Mouse (Mus musculus): ENCODE measurements around the gene Gm527. TPM values are rescaled to one million over a fixed set of nuclear protein-coding genes. Genes with fewer than 3 reads are reported as not detected.

Gene Gm527
- polyA plus RNA-seq, 1 experiment, result 8.4 TPM

Other genes with a start within 250 kb of the Gm527 start
- 11.0 and 11.1 TPM in 2 replicates for gene Klhl28, start 47.6 kb downstream of the Gm527 start, polyA plus RNA-seq (2012; rRNA removed)
- 23.0 and 24.5 TPM in 2 replicates for gene Togaram1, start 47.9 kb downstream of the Gm527 start, polyA plus RNA-seq (2012; rRNA removed)
- 44.5 and 50.9 TPM in 2 replicates for gene Prpf39, start 118.4 kb downstream of the Gm527 start, polyA plus RNA-seq (2012; rRNA removed)
- gene Fkbp3, start 156.1 kb downstream of the Gm527 start, polyA plus RNA-seq (2012; rRNA removed), result 270 and 323 TPM in 2 replicates
- 6.7 and 7.4 TPM in 2 replicates for gene Fancm, start 157.7 kb downstream of the Gm527 start, polyA plus RNA-seq (2012; rRNA removed)

All from frontal cortex, adult 2 months (tissue).